Mouse (Mus musculus) gastrocnemius, adult 2 months (tissue): ENCODE results near the gene Trp53bp1. TPM values are rescaled to one million over a fixed set of nuclear protein-coding genes. Genes with fewer than 3 reads are reported as not detected.

Experiments used
- DNase-seq: peaks from one replicate; pipeline ENCODE4 v3.0.0; 2022
- H3K27ac ChIP-seq: fragments of 200-600 bp; 2 replicates; pipeline ENCODE4 v1.8.1; 2022; ENCODE audit warnings: mild to moderate bottlenecking
- H3K4me3 ChIP-seq: fragments of 200-600 bp; 2 replicates; pipeline ENCODE4 v1.8.1; 2022; ENCODE audit warnings: mild to moderate bottlenecking, moderate library complexity
- CTCF ChIP-seq: fragments of 200-600 bp; IDR thresholded peaks from 2 replicates; pipeline ENCODE4 v1.8.1; 2022; ENCODE audit warnings: antibody characterized with exemption, mild to moderate bottlenecking, moderate library complexity
- intact Hi-C: fragments of 180-260 bp; cut with DNase I; formaldehyde crosslinking; loops from one replicate; pipeline ENCODE4 v1.15.1; 2025
- total RNA-seq, 2 experiments: library from RNA; stranded (reverse); gene quantifications; 2 replicates each; pipeline ENCODE4 v1.2.3; 2021

Gene Trp53bp1
- total RNA-seq, 2 experiments from 2014 or later = 15.9 to 16.0 TPM

DNA sequence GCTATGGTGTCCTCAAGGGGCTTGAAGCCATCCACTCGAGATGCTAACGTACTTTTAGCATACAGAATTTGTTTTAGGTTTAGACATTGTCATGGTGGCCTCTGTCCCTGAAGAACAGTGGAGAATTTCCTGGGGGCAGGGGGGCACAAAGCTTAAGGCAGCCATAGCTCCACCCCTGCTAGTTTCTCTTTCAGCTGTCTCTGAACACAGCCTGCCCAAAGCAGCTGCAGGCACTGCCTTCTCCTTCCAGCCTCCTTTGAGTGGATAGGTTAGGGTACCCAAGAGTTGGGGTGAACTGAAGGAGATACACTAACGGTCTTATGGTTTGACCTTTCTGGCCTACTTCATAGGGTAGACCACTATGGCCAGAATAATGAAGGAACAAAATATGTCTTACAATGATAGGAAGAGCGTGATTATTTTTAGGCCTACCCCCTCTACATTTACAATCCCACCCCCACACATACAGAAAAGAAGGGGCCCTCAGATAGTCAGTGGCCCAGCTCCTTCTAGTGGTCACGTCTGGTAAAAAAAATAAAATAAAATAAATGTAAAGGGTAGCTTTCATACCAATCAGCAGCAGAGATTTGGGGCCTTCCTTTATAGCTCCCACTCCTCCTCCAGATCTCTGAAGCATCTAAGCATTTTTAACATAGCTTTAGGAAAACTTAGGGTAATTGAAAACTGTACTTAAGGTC lies 21.3 kb upstream of the Trp53bp1 start:
- intact Hi-C loops = no loop called here
- no peak for TF ChIP-seq CTCF
- no peak for DNase-seq
- Histone ChIP-seq H3K4me3 (no peak overlapping the region), H3K27ac (no peak overlapping the region)

DNA sequence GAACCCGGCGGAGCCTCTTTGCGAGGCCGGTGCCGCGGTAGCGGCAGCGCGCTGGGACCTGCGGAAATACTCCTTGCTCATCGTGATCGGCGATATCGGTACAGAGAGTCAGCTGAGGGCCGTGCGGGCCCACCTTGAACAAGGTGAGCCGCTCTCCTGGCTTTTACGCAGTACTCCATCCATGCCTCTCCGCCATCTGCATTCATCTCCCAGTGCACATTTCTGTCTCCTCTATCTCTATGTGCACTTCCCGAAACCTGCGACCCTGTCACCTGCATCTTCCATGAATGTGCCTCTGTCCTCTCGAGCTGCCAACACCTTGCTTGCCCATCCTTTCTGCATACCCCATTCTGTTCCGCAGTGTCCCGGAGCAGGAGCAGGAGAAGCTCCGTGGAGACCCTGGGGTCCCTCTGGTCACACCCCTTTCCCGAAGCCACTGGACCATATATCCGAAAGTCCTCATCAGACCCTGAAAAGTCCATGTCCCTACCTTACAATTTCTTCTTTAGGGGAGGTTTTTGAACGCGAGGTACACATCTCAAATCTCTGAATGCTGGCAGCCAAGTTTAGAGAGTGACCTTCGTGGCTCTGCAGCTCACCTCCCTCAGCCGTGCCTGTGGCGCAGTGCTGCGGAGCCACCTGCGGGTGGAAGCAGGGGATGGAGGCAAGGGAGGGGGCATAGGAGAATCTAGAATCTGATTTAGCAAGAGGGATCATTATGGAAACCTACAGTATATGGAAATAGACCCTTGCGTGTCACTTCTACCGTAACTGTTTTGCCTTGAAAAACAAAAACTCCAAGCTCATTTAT lies 18.7 kb upstream of the Trp53bp1 start:
- no peak for DNase-seq
- H3K27ac ChIP-seq = no peak overlapping the region
- TF ChIP-seq CTCF = peak; percentile 11; the same call in 1 of the 2 replicates
- peak overlapping the region; percentile 89 for H3K4me3 ChIP-seq
- intact Hi-C loops = no loop called here

DNA sequence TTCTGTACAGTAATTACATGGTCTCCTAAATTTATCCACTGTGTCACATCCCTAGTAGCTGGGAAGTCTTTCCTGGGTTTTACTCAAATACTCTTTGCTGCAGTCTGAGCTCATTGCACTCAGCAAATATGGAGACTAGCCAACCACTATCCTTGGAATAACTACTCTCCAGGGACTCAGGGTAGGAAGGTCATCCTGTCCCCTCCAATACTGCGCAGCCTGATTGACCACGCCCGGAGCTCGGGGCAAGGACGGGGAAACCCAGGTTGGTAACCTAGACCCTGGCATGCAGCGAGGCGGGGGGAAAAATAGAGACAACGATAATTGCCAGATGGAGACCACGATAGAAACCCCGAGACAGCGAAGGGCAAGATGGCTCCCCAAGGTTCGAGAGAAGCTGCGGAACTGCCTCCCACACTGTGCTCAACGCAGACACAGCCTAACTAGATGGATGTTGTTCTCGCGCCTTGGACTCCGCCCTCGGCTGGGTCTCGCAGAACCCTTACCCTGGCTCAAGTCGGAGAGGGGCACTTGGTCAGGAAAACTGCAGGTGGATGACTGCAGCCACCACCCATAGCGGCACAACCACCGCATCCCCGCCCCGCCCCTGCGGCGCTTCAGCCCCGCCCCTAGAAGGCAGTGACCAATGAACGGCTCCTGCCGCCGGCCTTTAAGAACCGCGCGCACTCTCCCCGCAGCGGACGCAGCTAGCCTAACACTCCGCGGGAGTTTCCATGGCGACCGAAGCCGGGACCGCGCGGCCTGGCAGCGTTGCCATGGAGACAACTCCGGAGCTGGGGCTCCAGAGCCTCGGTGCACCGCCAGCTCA lies 17.9 kb upstream of the Trp53bp1 start, which contains the start of gene Map1a:
TSS of gene Map1a (plus strand) at position 700 of the 829 bp plus-strand sequence.
- peak; percentile 93 for DNase-seq
- intact Hi-C loops = no loop called here
- Histone ChIP-seq H3K4me3 (peak within 1 kb of the TSS; percentile 89), H3K27ac (peak within 1 kb of the TSS; percentile 72)
- no peak for TF ChIP-seq CTCF

GRCm38 (mm10) chr2:121287850-121288249 lies 16.6 kb upstream of the Trp53bp1 start:
- H3K27ac ChIP-seq = no peak overlapping the region
- intact Hi-C loops = no loop called here
- no peak for DNase-seq
- no peak overlapping the region for H3K4me3 ChIP-seq
- TF ChIP-seq CTCF = no peak

DNA sequence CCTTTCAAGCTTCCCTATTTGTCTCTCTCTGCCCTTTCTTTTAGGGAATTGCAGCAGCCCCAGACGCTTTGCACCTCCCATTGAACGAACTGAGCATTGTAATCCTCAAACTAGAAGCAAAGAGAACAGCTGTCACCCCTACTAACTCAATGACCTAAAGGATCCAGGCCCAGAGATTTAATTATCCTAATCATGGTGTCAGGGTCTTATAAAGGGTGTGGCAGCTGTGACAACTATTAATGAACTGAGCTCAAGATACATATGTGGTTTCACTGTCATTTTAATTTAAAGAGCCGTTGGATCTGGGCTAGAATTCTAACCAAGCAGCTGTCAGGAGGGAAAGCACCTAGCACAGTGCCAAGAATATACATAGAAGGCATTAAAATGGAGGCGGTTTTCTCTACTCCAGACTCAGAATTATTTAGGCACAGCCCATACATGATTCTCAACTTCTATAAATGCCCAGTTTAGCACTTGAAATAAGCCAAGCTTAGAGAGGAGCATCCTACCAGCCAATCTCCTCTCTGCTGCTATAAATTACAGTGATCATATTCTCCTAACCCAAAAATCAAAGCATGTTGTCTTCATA lies 815 bp upstream of the Trp53bp1 start:
- no peak for DNase-seq
- intact Hi-C loops = no loop called here
- peak overlapping the region; percentile 93 for H3K4me3 ChIP-seq
- TF ChIP-seq CTCF = no peak
- H3K27ac ChIP-seq = peak overlapping the region; percentile 92; the same call in 1 of the 2 replicates

DNA sequence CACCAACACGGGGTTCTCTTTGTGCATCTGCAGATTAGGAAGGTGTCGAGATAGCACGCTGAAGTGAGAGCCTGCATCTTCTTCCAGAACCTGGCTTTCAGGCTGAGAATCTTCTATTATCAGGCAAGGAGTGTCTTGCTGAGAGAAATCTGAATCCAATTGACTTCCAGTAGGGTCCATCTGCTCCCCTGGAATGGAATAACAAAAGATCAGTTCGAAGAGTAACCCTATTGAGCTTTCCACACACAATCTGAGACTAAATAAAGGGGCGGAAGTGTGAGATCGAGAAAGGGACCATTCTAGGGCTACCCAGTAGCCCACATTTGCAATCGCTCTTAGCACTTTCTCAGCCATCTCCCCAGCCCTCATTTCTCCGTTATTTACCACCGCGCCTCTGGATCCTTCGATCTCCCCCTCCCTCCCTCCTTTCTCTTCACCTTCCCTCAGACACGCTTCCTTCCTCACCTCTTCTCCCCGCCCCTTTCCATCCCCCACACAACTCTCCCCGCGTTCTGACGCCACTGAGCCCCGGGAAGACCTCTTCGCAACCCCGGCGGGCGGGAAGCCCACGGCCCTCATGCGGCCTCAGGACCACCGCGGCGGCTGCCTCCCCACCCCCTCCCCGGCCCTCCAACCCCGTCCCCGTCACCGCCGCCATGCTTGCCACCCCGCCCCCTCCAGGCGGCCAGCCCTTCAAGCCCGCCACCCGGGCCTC lies 529 bp downstream of the Trp53bp1 start:
- peak overlapping the region; percentile 93 for H3K4me3 ChIP-seq
- intact Hi-C loops = no loop called here

GRCm38 (mm10) chr2:121268446-121268845 lies 2.8 kb downstream of the Trp53bp1 start:
- TF ChIP-seq CTCF = no peak
- H3K4me3 ChIP-seq = no peak overlapping the region
- intact Hi-C loops = no loop called here
- H3K27ac ChIP-seq = no peak overlapping the region
- DNase-seq = no peak

More for the DNA sequence above, 529 bp downstream of the Trp53bp1 start:
- DNase-seq = no peak
- TF ChIP-seq CTCF = no peak
- peak overlapping the region; percentile 92 for H3K27ac ChIP-seq

- no peak for DNase-seq
- TF ChIP-seq CTCF = no peak
- Histone ChIP-seq H3K27ac (no peak overlapping the region), H3K4me3 (no peak overlapping the region)
- intact Hi-C loops = no loop called here
Measured at GRCm38 (mm10) chr2:121249758-121250157, 21.4 kb downstream of the Trp53bp1 start.

- Histone ChIP-seq H3K4me3 (no peak overlapping the region), H3K27ac (no peak overlapping the region)
- TF ChIP-seq CTCF = no peak
- no peak for DNase-seq
- intact Hi-C loops = no loop called here
Measured at GRCm38 (mm10) chr2:121244099-121244498, 27.1 kb downstream of the Trp53bp1 start.

DNA sequence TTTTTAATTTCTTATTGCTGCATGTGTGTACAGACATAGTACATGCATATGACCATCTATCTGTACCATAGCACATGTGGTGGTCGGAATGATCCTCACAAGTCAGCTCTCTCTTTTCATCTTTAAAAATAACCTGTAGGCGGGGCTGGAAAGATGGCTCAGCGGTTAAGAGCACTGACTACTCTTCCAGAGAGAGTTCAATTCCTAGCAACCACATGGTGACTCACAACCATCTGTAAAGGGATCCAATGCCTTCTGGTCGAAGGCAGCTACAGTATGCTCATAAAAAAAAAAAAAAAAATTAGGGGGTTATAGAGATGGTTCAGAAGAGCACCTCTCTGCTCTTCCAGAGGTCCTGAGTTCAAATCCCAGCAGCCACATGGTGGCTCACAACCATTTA lies 31.8 kb downstream of the Trp53bp1 start:
- intact Hi-C loops = no loop called here
- TF ChIP-seq CTCF = no peak
- no peak for DNase-seq
- H3K27ac ChIP-seq = no peak overlapping the region
- H3K4me3 ChIP-seq = no peak overlapping the region

DNA sequence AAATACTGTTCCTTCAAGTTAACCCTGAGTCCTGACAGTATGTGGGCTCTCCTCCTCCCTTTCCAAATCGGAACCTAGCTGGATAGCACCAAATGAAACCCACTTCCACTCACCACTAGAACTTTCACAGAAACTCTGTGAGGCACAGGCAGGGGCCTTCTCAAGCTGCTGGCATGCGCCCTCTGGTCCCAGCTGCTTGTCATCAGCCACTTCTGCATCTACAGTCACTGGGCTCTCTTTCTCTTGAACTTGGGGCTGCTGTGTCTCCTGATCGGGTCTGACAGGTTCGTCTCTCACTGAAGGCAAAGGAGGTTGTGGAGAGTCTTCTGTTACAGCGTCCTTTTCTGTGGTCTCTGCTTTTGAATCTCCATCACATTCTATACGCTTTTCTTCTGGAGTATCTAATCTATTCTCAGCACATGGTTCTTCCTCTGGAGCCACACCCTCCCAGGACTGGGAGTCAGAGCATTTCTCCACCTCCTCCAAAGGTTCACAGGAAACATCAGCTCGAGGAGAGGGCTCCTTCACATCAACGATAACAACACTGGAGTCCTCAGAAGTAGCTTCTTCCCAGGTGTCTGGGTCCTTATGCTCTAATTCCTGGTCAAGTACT lies 35.6 kb downstream of the Trp53bp1 start:
- intact Hi-C loops = no loop called here
- DNase-seq = no peak
- no peak for TF ChIP-seq CTCF
- Histone ChIP-seq H3K27ac (no peak overlapping the region), H3K4me3 (no peak overlapping the region)

DNA sequence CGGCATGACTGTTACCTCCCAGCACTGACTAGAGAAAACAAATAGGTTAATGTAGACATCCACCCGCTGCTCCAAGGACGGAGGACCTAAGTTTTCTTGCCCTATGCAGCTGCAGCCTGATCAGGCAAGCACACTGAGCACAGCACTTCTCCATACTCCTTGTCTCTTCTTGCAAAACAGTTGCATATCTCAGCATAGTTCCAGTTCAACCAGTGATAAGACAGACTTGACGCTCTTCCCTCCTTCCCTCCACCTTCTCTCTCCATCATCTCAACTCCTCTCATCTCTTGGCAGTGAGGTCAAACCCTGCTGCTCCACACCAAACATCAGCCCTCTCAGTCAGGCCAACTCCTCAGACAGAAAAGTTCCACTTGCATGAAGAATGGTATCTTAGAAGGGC lies 43.1 kb downstream of the Trp53bp1 start:
- no peak for DNase-seq
- intact Hi-C loops = no loop called here
- no peak for TF ChIP-seq CTCF
- Histone ChIP-seq H3K27ac (no peak overlapping the region), H3K4me3 (no peak overlapping the region)
